Mouse (Mus musculus) limb, embryonic 14.5 days (tissue): ENCODE results near the gene Fgfr2. TPM values are rescaled to one million over a fixed set of nuclear protein-coding genes. Genes with fewer than 3 reads are reported as not detected.

ENCODE experiments used
- ATAC-seq: fragments of 200-750 bp; cut with Nextera tagmentation; 2 replicates; pipeline ENCODE4 v1.8.0; 2017; ENCODE audit warnings: low read depth, moderate number of reproducible peaks, moderate TSS enrichment; ENCODE audit not compliant: low FRiP score
- DNase-seq: peaks from one replicate; pipeline ENCODE4 v3.0.0-alpha.2; 2015; ENCODE audit warnings: low spot score
- H3K27ac ChIP-seq: fragments of 300-500 bp; sonication (generic); replicated peaks from 2 replicates; pipeline ENCODE4 v1.5.1; 2014; ENCODE audit warnings: low read depth, mild to moderate bottlenecking, low read length, moderate library complexity, mixed read lengths
- H3K27me3 ChIP-seq: fragments of 300-500 bp; sonication (generic); 2 replicates; pipeline ENCODE4 v1.6.1; 2014; ENCODE audit warnings: low read length, mixed read lengths; ENCODE audit not compliant: control insufficient read depth, insufficient read depth
- H3K36me3 ChIP-seq: fragments of 300-500 bp; sonication (generic); 2 replicates; pipeline ENCODE4 v1.6.1; 2014; ENCODE audit warnings: mild to moderate bottlenecking, low read length, moderate library complexity, mixed read lengths; ENCODE audit not compliant: control insufficient read depth, insufficient read depth
- H3K4me1 ChIP-seq: fragments of 300-500 bp; sonication (generic); 2 replicates; pipeline ENCODE4 v1.6.1; 2014; ENCODE audit warnings: antibody characterized with exemption, low read length, mixed read lengths; ENCODE audit not compliant: control insufficient read depth, insufficient read depth
- H3K4me2 ChIP-seq: fragments of 300-500 bp; sonication (generic); replicated peaks from 2 replicates; pipeline ENCODE4 v1.6.1; 2014; ENCODE audit warnings: low read depth, mild to moderate bottlenecking, low read length, moderate library complexity; ENCODE audit not compliant: severe bottlenecking
- H3K4me3 ChIP-seq: fragments of 300-500 bp; sonication (generic); replicated peaks from 2 replicates; pipeline ENCODE4 v1.5.1; 2014; ENCODE audit warnings: low read length
- H3K9ac ChIP-seq: fragments of 300-500 bp; sonication (generic); 2 replicates; pipeline ENCODE4 v1.6.1; 2014; ENCODE audit warnings: mild to moderate bottlenecking, low read depth, low read length, moderate library complexity; ENCODE audit not compliant: severe bottlenecking
- H3K9me3 ChIP-seq: fragments of 300-500 bp; sonication (generic); 2 replicates; pipeline ENCODE4 v1.6.1; 2016; ENCODE audit warnings: low read length; ENCODE audit not compliant: control insufficient read depth
- POLR2A ChIP-seq: fragments of 200-500 bp; IDR thresholded peaks from 2 replicates; pipeline ENCODE4 v1.8.0; 2012; ENCODE audit warnings: inconsistent platforms, mild to moderate bottlenecking, moderate library complexity, borderline replicate concordance; ENCODE audit not compliant: insufficient read depth, insufficient read length; ENCODE audit errors: extremely low read depth
- WGBS: fragments of 180-500 bp; shearing (Covaris S2); extraction: QIAGEN DNeasy Blood & Tissue Kit; methylation state at CpG from one replicate; pipeline ENCODE4 v1.1.7; 2014; 5-methylcytosine and 5-hydroxymethylcytosine counted together
- polyA plus RNA-seq, 2 experiments: library from polyadenylated mRNA; depleted of rRNA in 1 of 2; stranded (reverse) in 1 of 2; unstranded in 1 of 2; fragments of >200 nt; fragmentation: Nextera tagmentation in 1 of 2; extraction: Ambion mirVana in 1 of 2; gene quantifications; 2 replicates each; pipeline versions ENCODE4 v1.2.1 to v1.2.3; 2012 to 2014

The Fgfr2 gene
- polyA plus RNA-seq, 2 experiments = 131 to 133 TPM

- H3K4me3 ChIP-seq = no peak overlapping the region
- no peaks in the 10 kb centered on the region for H3K9me3 ChIP-seq
- no peak for DNase-seq
- no peak for ATAC-seq
- peaks cover 11% of the 10 kb centered on the region; the same call in 1 of the 2 replicates for H3K36me3 ChIP-seq
- peaks cover 20% of the 10 kb centered on the region for H3K4me1 ChIP-seq
- H3K27ac ChIP-seq = no peak overlapping the region
- H3K9ac ChIP-seq = no peak overlapping the region
- H3K27me3 ChIP-seq = no peaks in the 10 kb centered on the region
- no peak for TF ChIP-seq POLR2A
- 84% methylated on average over 4 of the region's 4 CpGs for WGBS
- H3K4me2 ChIP-seq = no peak overlapping the region
These were observed 114.5 kb downstream of the Fgfr2 start for GRCm38 (mm10) chr7:133008663-133009062.

DNA sequence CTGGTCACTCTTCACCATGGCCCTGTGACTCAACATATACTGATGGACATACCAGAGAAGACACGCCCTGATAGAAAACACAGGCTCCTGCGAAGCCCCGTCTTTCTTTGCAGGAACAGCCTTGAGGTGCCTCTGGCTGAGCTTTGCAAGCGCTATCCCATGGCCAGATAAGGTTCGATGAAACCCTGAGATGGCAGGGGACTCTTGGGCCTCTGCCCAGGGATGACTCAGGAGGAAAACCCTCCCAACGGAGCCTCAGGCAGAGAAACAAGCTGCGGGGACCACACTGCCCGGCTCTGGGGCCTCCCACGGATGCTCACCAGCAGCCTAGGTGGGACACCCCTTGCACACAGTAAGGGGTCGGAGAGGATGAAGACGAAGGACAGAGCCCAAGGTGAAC lies 115.8 kb downstream of the Fgfr2 start:
- Histone ChIP-seq H3K36me3 (peaks cover 14% of the 10 kb centered on the region; the same call in 1 of the 2 replicates), H3K27ac (no peak overlapping the region), H3K9ac (no peak overlapping the region), H3K4me3 (no peak overlapping the region), H3K4me1 (peaks cover 22% of the 10 kb centered on the region), H3K9me3 (no peaks in the 10 kb centered on the region), H3K4me2 (no peak overlapping the region), H3K27me3 (no peaks in the 10 kb centered on the region)
- DNase-seq = no peak
- TF ChIP-seq POLR2A = no peak
- 79% methylated on average over 11 of the region's 11 CpGs for WGBS
- no peak for ATAC-seq

DNA sequence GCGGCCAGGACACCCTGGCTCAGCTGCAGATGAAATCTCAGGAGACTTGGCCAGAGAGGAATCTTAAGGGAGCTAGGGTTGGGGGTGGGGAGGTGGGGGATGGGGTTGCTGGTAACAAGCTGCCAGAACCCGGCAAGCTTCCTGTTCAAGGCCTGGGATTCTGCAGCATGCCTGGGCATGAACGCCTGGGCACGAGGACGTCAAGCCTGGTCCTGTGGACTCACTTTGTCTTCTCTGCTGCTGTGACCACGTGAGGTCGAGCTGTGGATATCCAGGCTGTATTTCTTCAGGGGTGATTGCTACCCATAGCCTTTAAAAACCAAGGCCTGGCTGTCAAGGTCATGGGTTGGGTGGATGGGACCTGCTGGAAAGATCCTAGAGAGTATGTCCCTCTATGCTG lies 117.4 kb downstream of the Fgfr2 start:
- H3K4me3 ChIP-seq = no peak overlapping the region
- ATAC-seq (no peak), DNase-seq (no peak)
- H3K4me2 ChIP-seq = no peak overlapping the region
- no peak overlapping the region for H3K27ac ChIP-seq
- H3K27me3 ChIP-seq = no peaks in the 10 kb centered on the region
- H3K36me3 ChIP-seq = peaks cover 13% of the 10 kb centered on the region; the same call in 1 of the 2 replicates
- H3K9ac ChIP-seq = no peak overlapping the region
- no peak for TF ChIP-seq POLR2A
- peaks cover 10% of the 10 kb centered on the region; the same call in 1 of the 2 replicates for H3K4me1 ChIP-seq
- no peaks in the 10 kb centered on the region for H3K9me3 ChIP-seq
- 64% methylated on average over 7 of the region's 7 CpGs for WGBS

DNA sequence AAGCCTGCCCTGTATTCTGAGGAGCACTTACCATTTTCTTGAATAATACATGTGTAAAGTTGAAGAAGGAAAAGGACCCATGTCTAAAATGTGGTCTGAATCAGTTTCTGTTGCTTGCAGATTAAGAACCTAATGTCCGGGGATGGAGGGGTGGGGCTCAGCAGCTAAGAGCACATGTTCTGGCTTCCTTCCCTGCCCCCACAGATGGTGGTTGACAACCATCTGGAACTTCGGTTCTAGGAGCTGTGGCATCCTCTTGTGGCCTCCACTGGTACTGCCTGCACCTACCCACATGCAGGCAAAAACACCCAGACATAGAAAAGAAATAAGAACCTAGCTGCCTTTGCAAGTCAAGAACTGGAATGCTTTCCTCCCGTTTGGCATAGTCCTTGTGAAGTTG lies 119.7 kb downstream of the Fgfr2 start:
- peaks cover 16% of the 10 kb centered on the region for H3K36me3 ChIP-seq
- DNase-seq = peak; percentile 85

GRCm38 (mm10) chr7:133002271-133002670 lies 120.9 kb downstream of the Fgfr2 start:
- Histone ChIP-seq H3K27me3 (no peaks in the 10 kb centered on the region), H3K4me3 (no peak overlapping the region), H3K36me3 (peaks cover 27% of the 10 kb centered on the region), H3K9ac (no peak overlapping the region), H3K4me1 (peaks cover 5% of the 10 kb centered on the region; the same call in 1 of the 2 replicates), H3K27ac (no peak overlapping the region), H3K4me2 (no peak overlapping the region), H3K9me3 (no peaks in the 10 kb centered on the region)
- 82% methylated on average over 6 of the region's 6 CpGs for WGBS
- no peak for DNase-seq
- TF ChIP-seq POLR2A = no peak
- ATAC-seq = no peak

More for the DNA sequence above, 119.7 kb downstream of the Fgfr2 start:
- no peak overlapping the region for H3K27ac ChIP-seq
- WGBS = 13% methylated on average over 3 of the region's 3 CpGs
- H3K27me3 ChIP-seq = no peaks in the 10 kb centered on the region
- no peak overlapping the region for H3K9ac ChIP-seq
- no peak overlapping the region for H3K4me2 ChIP-seq
- peak; percentile 62; the same call in 1 of the 2 replicates for ATAC-seq
- no peak for TF ChIP-seq POLR2A
- peaks cover 5% of the 10 kb centered on the region; the same call in 1 of the 2 replicates for H3K4me1 ChIP-seq
- no peaks in the 10 kb centered on the region for H3K9me3 ChIP-seq
- no peak overlapping the region for H3K4me3 ChIP-seq
